Mouse (Mus musculus): ENCODE measurements around the gene Slc26a9. TPM values are rescaled to one million over a fixed set of nuclear protein-coding genes. Genes with fewer than 3 reads are reported as not detected.

The Slc26a9 gene
- polyA plus RNA-seq, 1 experiment, result 4.0 TPM

DNA sequence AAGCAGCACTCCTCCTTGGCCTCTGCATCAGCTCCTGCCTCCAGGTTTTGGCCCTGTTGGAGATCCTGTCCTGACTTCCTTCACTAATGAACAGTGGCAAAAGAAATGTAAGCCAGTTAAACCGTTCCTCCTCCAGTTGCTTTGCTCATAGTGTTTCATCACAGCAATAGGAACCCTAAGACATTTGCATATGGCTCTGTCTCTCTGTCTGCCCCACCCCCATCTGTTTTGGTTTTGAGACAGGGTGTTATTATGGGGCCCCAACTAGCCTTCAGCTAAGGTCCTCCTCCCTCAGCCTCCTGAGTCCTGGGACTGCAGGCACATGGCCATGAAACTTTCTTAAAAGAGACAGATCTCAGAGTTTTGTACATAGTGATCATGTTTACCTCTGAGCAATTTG lies 56.2 kb downstream of the Slc26a9 start:
- H3K4me3 ChIP-seq (replicated peaks; ENCODE audit: control insufficient read depth, low read depth, low read length), result no peak overlapping the region
- H3K27ac ChIP-seq (ENCODE audit: control insufficient read depth, insufficient read depth, low read depth, low read length, poor library complexity), result no peak overlapping the region
- TF ChIP-seq CTCF (IDR thresholded peaks at IDR 0.05; ENCODE audit: control insufficient read depth, insufficient read depth, low read length), result no peak
- TF ChIP-seq POLR2A (IDR thresholded peaks at IDR 0.05; ENCODE audit: borderline replicate concordance, control insufficient read depth, low read depth, low read length), result no peak
- H3K4me1 ChIP-seq (ENCODE audit: control insufficient read depth, insufficient read depth, low read length), result no peaks in the 10 kb centered on the region
- 26% methylated on average over 1 of the region's 1 CpGs for WGBS

DNA sequence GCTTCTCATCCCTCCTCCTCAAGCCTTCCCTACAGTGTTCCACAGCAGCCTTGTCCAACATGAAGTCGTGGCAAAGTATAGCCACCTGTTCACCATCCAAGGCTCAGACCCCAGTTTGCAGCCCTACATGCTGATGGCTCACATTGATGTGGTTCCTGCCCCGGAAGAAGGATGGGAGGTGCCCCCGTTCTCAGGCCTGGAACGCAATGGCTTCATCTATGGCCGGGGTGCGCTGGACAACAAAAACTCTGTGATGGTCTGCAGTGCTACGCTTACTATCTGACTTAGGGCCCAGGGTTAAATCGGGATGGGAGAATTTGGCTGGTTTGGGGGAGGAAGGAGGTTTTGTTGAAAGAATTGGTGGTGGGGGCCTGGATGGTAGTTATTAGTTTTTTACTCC lies 57.2 kb downstream of the Slc26a9 start:
- H3K27ac ChIP-seq (ENCODE audit: control insufficient read depth, insufficient read depth, low read depth, low read length, poor library complexity), result no peak overlapping the region
- no peaks in the 10 kb centered on the region for H3K4me1 ChIP-seq (ENCODE audit: control insufficient read depth, insufficient read depth, low read length)
- 85% methylated on average over 8 of the region's 8 CpGs for WGBS
- TF ChIP-seq POLR2A (IDR thresholded peaks at IDR 0.05; ENCODE audit: borderline replicate concordance, control insufficient read depth, low read depth, low read length) (no peak), CTCF (IDR thresholded peaks at IDR 0.05; ENCODE audit: control insufficient read depth, insufficient read depth, low read length) (no peak)
- H3K4me3 ChIP-seq (replicated peaks; ENCODE audit: control insufficient read depth, low read depth, low read length), result no peak overlapping the region

DNA sequence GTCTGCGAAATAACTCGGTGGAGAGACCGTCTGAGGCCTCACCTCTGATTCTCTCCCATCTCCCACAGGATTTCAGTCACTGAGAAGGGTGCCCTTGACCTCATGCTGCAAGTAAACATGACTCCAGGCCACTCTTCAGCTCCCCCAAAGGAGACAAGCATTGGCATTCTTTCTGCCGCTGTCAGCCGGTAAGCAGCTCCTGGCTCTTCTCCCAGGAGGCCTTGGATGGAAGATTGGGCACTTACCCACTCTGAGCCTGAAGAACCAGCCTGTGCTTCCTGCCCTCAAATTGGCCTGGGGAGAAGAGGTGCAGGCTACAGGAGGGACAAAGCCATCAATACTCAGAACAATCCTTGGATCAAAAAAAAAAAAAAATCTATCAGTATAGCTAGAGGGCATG lies 58.8 kb downstream of the Slc26a9 start:
- no peak overlapping the region for H3K4me3 ChIP-seq (replicated peaks; ENCODE audit: control insufficient read depth, low read depth, low read length)
- H3K4me1 ChIP-seq (ENCODE audit: control insufficient read depth, insufficient read depth, low read length), result no peaks in the 10 kb centered on the region
- TF ChIP-seq CTCF (IDR thresholded peaks at IDR 0.05; ENCODE audit: control insufficient read depth, insufficient read depth, low read length), result no peak
- TF ChIP-seq POLR2A (IDR thresholded peaks at IDR 0.05; ENCODE audit: borderline replicate concordance, control insufficient read depth, low read depth, low read length), result no peak
- H3K27ac ChIP-seq (ENCODE audit: control insufficient read depth, insufficient read depth, low read depth, low read length, poor library complexity), result no peak overlapping the region
- 88% methylated on average over 5 of the region's 5 CpGs for WGBS

DNA sequence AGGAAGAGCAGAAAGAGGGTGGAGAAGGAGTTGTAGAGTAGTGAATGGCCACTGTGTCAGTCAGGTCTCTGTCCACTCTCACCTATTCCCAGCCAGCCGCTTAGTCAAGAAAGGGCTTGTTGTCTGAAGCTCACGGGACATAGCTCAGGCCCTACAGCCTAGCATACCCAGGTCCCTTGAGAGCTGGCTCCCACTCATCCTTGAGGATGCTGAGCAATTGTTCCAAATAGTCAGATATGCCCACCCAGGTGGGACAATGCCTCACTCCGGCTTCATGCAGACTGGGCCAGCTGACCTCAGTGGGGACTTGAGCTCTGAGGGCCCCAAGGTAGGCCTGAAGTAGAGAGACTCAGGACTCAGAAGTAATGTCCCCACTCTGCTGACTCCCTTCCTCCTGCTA lies 60.3 kb downstream of the Slc26a9 start:
- no peak overlapping the region for H3K4me3 ChIP-seq (replicated peaks; ENCODE audit: control insufficient read depth, low read depth, low read length)
- H3K27ac ChIP-seq (ENCODE audit: control insufficient read depth, insufficient read depth, low read depth, low read length, poor library complexity), result no peak overlapping the region
- WGBS, result 89% methylated on average over 3 of the region's 3 CpGs
- H3K4me1 ChIP-seq (ENCODE audit: control insufficient read depth, insufficient read depth, low read length), result no peaks in the 10 kb centered on the region
- TF ChIP-seq CTCF (IDR thresholded peaks at IDR 0.05; ENCODE audit: control insufficient read depth, insufficient read depth, low read length) (no peak), POLR2A (IDR thresholded peaks at IDR 0.05; ENCODE audit: borderline replicate concordance, control insufficient read depth, low read depth, low read length) (no peak)

DNA sequence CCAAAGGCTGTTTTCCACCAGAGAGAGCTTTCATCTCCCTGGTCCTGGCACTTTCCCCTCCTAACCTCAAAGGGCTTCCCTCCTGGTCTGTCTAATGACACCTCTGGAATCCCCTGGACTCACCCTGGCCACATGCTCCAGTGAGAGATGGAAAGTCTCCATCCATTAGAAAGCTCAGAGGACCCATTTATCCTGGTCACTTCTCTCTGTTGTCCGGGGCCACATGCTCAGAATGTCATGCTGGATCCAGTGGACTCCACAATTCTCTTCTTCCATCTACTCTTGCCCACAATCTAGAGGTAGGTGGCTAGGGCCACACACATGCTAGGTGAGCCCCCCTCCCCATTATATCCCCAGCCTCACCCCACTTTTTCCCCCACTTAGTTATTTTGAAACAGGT lies 65.2 kb downstream of the Slc26a9 start:
- WGBS, result 74% methylated on average over 1 of the region's 1 CpGs
- no peak for TF ChIP-seq POLR2A (IDR thresholded peaks at IDR 0.05; ENCODE audit: borderline replicate concordance, control insufficient read depth, low read depth, low read length)
- TF ChIP-seq CTCF (IDR thresholded peaks at IDR 0.05; ENCODE audit: control insufficient read depth, insufficient read depth, low read length), result no peak
- Histone ChIP-seq H3K4me1 (ENCODE audit: control insufficient read depth, insufficient read depth, low read length) (no peaks in the 10 kb centered on the region), H3K4me3 (replicated peaks; ENCODE audit: control insufficient read depth, low read depth, low read length) (no peak overlapping the region), H3K27ac (ENCODE audit: control insufficient read depth, insufficient read depth, low read depth, low read length, poor library complexity) (no peak overlapping the region)

DNA sequence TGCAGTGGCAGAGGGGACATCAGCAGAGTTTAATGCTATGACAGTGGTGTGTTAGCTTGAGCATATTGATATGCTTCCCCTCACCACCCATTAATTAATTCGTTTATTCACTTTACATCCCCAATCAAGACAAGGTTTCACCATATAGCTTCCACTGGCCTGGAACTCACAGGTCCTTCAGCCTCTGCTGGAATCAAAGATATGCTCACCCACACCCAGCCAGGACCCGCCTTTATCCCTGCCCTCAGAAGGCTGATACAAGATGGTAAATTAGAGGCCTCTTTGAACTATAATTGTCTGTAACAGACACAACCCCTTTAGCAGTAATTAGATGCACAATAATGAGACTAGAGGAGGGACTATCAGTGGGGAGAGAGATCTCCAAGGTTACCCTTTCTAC lies 65.8 kb downstream of the Slc26a9 start:
- H3K27ac ChIP-seq (ENCODE audit: control insufficient read depth, insufficient read depth, low read depth, low read length, poor library complexity), result no peak overlapping the region
- TF ChIP-seq CTCF (IDR thresholded peaks at IDR 0.05; ENCODE audit: control insufficient read depth, insufficient read depth, low read length), result no peak
- TF ChIP-seq POLR2A (IDR thresholded peaks at IDR 0.05; ENCODE audit: borderline replicate concordance, control insufficient read depth, low read depth, low read length), result no peak
- H3K4me1 ChIP-seq (ENCODE audit: control insufficient read depth, insufficient read depth, low read length), result no peaks in the 10 kb centered on the region
- 63% methylated on average over 2 of the region's 2 CpGs for WGBS
- H3K4me3 ChIP-seq (replicated peaks; ENCODE audit: control insufficient read depth, low read depth, low read length), result no peak overlapping the region

DNA sequence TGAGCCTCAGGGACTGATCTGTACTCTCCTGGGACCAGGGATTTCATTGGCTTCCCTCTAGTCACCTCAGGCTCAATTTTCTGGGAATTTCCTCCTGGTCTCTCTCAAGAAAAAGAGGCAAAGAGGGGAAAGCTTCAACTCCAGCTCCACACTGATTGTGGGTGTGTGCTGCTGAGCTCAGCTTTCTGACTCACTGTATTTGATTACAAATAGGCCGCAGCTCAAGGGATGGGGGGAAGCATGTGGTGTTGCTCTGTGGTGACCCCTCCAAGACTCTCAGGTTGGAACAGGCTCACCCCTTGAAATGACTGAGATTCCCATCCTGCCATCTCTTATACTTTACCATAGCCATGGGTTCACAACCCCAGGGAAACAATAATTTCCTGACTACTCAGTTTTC lies 67.6 kb downstream of the Slc26a9 start:
- no peak overlapping the region for H3K4me3 ChIP-seq (replicated peaks; ENCODE audit: control insufficient read depth, low read depth, low read length)
- no peaks in the 10 kb centered on the region for H3K4me1 ChIP-seq (ENCODE audit: control insufficient read depth, insufficient read depth, low read length)
- H3K27ac ChIP-seq (ENCODE audit: control insufficient read depth, insufficient read depth, low read depth, low read length, poor library complexity), result no peak overlapping the region
- TF ChIP-seq POLR2A (IDR thresholded peaks at IDR 0.05; ENCODE audit: borderline replicate concordance, control insufficient read depth, low read depth, low read length) (no peak), CTCF (IDR thresholded peaks at IDR 0.05; ENCODE audit: control insufficient read depth, insufficient read depth, low read length) (no peak)
- WGBS, result 93% methylated on average over 1 of the region's 1 CpGs

DNA sequence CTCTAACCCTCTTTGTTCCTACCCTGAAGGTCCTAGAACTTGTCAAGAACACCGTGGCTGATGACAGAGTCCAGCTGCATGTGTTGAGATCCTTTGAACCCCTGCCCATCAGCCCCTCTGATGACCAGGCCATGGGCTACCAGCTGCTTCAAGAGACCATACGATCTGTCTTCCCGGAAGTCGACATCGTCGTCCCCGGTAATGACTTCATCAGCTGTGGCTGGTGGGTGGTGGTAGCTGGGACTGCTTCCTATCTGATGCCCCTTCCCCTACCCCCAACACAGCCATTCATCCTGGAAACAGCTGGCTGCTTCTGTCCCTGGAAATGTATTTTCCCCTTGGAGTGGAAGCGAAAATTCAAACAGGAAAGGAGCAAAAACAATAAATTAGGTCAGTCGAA lies 68.2 kb downstream of the Slc26a9 start:
- no peaks in the 10 kb centered on the region for H3K4me1 ChIP-seq (ENCODE audit: control insufficient read depth, insufficient read depth, low read length)

DNA sequence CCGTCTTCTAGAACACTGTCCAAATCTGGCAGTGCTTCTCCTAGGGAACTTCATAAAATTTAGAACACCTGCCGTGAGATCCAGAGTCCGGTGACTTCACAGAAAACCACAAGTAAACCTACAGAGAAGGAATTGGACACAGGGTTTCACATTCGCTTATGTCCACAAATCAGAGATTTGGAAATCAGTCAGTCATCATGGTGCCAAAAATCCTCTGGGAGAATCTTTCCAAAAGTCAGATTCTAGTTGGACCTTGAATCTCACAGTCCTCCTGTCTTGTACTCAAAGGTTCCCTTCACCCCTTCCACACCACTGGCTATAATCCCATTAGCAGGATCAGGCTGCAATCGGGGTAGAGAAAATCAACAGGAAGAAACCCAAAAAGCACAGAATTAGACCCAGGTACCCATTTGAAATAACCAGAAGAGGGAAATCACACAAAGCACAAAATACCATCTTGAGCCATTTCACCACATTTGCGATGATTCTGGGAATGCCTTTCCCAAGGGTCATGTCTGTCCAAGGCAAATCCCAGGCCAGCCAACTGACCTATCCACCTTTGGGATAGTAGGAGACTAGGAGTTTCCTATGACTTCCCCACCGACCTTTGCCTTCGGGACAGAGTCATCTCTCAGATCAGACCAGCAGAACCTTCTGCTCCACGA lies 68.9 kb downstream of the Slc26a9 start:
- TF ChIP-seq CTCF (IDR thresholded peaks at IDR 0.05; ENCODE audit: control insufficient read depth, insufficient read depth, low read length) (no peak), POLR2A (IDR thresholded peaks at IDR 0.05; ENCODE audit: borderline replicate concordance, control insufficient read depth, low read depth, low read length) (no peak)
- H3K4me1 ChIP-seq (ENCODE audit: control insufficient read depth, insufficient read depth, low read length), result no peaks in the 10 kb centered on the region
- no peak overlapping the region for H3K4me3 ChIP-seq (replicated peaks; ENCODE audit: control insufficient read depth, low read depth, low read length)
- WGBS, result 81% methylated on average over 9 of the region's 9 CpGs
- no peak overlapping the region for H3K27ac ChIP-seq (ENCODE audit: control insufficient read depth, insufficient read depth, low read depth, low read length, poor library complexity)

More for the DNA sequence above, 68.2 kb downstream of the Slc26a9 start:
- 68% methylated on average over 9 of the region's 9 CpGs for WGBS
- Histone ChIP-seq H3K27ac (ENCODE audit: control insufficient read depth, insufficient read depth, low read depth, low read length, poor library complexity) (no peak overlapping the region), H3K4me3 (replicated peaks; ENCODE audit: control insufficient read depth, low read depth, low read length) (no peak overlapping the region)
- TF ChIP-seq CTCF (IDR thresholded peaks at IDR 0.05; ENCODE audit: control insufficient read depth, insufficient read depth, low read length) (no peak), POLR2A (IDR thresholded peaks at IDR 0.05; ENCODE audit: borderline replicate concordance, control insufficient read depth, low read depth, low read length) (no peak)
